Mouse (Mus musculus) cerebellum, adult 2 months (tissue): ENCODE measurements around the gene Htr1b.

Experiments
- CTCF ChIP-seq: fragments of 200-500 bp; IDR thresholded peaks from 2 replicates; pipeline ENCODE4 v1.5.1; 2011; ENCODE audit warnings: low read depth, mild to moderate bottlenecking, control low read depth, low read length, moderate library complexity, borderline replicate concordance; ENCODE audit not compliant: insufficient read depth
- POLR2A ChIP-seq: fragments of 200-500 bp; IDR thresholded peaks from 2 replicates; pipeline ENCODE4 v1.6.1; 2011; ENCODE audit warnings: low read length, control low read depth, borderline replicate concordance; ENCODE audit not compliant: insufficient read depth

DNA sequence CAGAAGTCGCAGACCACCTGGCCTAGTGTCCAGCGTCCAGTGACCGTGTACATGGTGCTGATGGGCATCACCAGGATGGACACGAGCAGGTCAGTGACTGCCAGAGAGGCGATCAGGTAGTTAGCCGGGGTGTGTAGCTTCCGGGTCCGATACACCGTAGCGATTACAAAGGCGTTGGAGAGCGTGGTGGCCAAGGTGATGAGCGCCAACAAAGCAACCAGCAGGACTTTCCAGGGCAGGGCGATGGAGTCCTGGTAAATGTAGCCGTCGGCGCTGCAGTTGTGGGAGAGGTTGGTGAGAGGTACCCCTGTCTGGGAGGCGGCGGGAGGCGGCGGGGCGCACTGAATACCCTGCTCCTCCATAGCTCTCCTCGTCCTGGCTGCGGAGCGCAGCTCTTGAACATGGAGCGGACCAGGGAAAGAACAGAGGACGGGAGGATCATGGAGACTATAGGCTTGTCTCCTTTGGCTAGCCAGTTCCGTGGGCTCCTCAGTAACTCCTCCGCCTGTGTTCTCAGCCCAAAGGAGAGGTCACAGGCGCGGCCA, 1.4 kb downstream of the Htr1b start:
- TF ChIP-seq CTCF (no peak), POLR2A (no peak)
